Mouse (Mus musculus) lung, postnatal 4 days (tissue): ENCODE measurements around the gene Nectin1.

Source experiments
- DNase-seq, 2 experiments: peaks; one replicate each; pipeline ENCODE4 v3.0.0; 2021

Gene Nectin1

DNA sequence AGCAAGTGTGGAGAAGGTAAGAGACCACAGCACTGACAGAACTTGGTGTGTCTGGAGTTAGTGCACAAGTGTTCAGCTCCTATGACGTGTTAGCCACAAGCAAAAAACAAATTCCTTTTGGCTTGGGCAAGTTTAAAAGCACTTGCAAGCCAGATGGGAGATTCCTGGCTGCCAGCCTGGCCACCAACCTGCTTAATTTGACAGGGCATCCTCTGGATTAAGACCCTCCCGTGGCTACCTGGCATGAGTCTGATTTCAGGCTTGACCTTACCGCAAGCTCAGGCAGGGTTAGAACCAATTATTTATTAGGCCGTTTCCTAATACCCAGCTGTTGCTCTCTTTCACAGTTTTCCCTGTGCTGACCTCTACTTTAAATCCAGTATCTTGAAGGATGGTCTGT is 1.7 kb upstream of the Nectin1 start:
- DNase-seq = no peak

DNA sequence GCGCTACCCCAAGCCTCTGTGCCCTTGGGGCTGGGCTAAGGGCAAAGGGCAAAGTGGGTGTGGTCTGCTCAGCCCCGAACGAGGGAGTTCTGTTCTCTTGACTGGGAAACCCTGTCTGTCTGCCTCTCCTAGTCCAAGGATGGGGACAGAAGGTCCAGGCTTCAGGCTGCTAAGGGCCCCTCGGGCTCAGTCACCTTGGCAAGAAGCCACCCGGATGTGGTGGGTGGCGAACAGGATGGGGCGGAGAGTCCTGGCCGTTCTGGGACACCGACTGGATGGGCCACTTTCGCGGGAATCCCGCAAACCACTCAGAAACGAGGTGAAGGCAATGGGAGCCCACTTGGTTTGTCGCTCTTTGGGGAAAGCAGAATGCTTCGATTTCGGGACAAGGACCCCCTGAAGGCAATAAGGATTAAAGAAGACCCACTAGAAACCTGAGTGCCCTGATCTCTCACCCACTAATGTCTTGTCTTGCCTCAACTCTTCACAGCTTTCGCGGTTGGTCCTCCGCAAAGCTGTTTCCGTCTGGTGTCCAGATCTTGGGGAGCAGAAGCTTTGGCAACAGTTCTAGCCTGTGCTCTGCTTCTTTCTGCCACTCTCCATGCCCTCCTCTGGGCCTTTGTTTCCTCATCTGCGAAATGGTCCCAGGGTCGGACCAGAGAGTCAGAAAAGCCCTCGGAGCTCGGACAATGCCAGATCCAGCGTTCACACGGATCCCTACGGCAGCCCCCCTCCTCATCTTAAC is 710 bp upstream of the Nectin1 start:
- DNase-seq = peak; percentile 90 to 93

DNA sequence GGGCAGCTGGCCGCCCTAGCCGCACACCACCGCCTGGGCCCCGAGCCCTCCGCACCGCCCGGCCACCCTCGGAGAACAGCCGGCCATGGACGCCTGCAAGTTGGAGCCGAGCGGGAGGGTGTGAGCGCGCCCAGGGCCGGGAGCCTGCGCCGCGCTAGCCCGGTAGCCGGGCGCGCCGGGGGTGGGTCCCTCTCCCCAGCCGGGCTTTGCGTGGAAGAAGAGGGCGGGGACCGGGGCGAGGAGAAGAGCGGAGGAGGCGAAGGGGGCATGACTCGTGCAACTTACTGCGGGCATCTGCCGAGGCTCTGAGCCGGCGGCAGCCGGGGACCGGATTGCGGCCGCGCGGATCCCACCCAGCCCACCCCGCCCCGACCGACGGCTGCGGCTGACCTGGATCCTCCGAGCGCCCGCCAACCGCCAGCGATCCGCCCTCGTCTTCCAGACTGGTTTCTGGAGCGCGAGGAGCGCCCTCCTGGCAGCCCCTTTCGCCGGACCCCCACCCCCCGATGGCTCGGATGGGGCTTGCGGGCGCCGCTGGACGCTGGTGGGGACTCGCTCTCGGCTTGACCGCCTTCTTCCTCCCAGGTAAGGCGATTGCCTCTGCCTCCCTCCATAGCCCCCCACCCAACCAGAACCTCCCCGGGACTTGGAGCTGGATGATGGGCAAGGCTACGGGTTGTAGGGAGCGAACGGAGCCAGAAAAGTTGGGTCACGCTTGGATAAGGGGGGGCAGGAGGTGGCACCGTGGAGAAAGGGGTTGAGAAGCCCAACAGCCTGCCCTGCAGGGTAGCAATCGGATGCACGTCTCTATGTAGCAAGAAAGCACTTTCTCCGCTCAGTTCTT is 576 bp downstream of the Nectin1 start:
- DNase-seq = no peak

DNA sequence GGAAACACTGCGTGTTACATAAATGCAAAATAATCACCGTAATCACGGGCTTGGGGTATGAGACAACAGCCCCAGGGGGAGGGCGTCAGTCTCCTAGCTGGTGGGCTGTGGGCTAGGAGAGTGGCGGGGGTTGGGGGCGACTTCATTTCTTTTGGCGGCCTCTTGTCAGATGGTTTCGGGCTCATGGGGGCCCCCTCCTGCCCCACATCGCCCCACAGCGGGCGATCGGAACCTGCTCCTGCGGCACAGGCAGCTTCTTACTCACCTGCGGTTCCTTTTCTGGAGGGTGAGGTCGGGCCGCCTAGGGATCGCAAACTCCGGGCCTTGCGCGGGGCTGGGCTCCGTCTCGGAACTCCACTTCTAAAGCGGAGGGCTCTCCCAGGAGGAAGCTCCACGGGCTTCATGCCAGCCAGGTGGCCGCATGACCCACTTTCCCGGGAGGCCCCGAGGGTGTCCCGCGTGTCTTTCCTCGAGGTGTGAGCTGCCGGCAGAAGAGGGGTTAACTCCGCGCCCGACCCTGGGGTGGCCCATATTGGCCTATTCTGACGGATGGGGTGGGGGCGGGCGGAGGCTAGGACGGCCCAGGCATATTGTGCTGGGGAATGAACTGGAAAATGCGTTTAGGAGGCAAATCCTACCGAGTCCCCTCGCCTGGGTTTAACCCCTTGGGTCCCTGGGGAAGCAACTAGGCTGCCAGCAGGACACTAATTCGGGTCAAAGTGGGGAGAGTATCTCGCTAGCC is 1.4 kb downstream of the Nectin1 start:
- DNase-seq = peak; percentile 35 to 50

DNA sequence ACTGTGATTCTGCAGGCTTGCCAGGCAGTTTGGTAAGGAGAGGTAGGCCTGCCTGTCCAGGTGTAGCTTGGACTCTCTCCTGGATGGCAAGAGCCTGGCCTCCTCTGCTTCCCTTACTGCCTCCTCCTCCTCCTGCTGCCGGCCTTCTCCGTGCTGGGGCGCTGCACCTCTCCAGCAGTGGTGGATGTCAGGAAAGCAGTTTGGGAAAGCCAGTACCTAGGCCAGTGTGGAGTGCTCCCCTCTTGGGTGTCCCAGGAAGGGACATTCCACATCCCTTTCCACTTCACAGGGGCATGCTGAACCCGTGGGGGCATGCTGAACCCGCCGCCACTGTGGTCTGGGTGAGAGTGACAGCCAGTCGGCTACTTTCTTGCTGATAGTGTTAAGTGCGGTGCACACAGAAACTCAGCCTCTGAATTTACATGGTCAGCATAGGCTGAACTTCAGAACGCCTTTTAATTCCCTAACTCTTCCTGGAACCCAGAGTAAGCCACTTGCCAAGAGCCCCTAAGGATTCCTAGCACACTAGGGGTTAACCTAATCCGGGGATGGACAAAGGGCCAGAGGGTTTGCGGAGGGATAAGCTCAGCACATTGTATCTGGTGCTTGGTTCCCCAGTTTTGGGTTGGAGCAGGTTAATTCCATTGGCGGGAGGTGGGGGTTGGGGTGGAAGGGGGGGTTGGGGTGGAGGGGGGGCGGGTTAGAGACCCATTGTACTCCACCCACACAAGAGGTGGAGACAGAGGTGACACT is 2.3 kb downstream of the Nectin1 start:
- no peak for DNase-seq

DNA sequence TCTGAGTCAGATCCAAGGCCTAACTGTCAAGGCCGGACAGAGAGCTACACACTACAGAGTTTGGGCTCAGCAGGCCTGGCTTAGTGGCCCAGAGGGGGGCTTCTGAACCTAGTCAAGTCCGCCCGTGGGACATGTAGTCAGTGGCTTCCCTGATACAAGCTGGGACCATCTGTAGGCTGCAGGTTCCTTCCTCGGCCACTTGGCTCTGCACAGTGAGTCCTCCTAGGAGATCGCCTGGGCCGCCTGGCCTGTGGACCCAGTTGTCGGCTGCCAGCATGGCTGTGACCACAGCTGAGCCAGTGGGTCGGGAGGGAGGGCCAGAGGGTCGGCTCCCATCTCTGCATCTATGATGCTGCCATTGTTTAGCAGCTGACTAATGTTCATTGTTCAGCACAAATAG is 3.9 kb downstream of the Nectin1 start:
- DNase-seq = no peak

DNA sequence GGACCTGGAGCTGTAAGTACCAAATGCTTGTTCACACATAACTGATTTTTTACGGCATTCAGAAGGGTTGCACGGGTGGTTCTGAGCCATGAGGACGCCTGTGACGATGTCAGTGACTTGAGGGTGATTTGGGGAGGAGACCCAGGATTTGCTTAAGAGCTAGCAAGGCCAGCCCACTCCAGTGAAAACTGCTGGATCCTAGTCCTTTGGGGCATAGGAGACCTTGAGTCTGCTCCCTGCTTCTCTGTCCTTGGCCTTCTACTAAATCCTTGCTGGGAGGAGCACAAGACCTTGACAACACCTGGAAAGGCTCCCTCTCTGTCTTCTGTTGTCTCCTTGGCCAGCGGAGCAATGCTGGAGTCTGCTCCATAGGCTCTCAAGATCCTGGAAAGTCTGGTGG is 4.7 kb downstream of the Nectin1 start:
- DNase-seq = no peak

DNA sequence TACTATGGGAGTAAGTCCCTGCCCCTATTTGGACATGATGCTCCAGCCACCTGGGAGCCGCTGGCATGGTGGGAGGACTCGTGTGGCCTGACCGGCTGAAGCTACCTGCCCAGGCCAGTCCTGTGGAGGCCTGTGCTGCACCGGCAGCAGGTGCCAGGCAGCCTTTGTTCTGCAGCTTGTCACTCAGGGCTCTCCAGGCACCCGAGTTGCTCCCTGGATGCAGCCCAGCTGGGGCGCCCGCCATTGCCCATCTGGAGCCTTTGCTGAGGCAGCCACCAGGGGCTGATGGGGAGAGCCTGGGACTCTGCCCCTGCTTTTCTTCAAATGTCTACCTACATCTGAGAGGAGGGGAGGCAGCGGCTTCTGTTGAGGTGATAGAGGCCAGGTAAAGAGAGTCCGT is 6.3 kb downstream of the Nectin1 start:
- DNase-seq = no peak

DNA sequence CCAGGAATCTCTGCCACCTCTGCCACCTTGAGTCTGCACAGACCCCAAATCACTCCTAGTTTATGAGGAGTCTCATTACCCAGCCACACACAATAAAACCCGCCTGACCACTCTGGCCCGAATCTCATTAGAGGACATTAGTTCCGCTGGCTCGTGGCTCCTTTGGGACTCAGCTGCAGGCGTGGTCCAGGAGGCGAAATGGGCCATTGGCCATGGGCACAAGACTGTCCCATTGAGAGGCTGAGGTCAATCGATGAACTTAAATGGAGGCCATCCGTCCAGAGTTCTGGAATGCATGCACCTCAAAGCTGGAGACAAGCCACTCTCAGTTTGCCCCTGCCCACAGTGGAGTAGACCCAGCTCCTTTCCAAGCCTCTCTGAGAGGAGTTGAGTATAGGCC is 7.3 kb downstream of the Nectin1 start:
- DNase-seq = no peak

DNA sequence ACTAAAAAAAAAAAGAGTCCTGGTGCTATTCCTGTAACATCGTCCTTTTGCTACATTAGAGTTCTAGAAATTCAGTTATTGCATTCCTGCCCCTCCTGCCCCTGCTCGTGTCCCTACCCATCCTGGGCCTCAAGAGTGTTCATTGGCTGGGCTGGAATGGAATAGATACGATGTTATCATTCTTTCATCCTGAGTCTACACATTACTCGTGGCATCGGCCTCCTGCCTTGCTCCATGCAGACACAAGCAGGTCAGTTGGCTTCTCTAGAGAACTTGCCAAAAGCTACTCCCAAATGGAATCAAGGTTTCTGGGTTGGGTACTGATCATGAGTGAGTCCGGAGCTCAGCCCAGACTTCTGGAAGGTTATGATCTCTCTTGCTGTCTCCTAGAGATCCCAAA is 9.7 kb downstream of the Nectin1 start:
- DNase-seq = no peak

DNA sequence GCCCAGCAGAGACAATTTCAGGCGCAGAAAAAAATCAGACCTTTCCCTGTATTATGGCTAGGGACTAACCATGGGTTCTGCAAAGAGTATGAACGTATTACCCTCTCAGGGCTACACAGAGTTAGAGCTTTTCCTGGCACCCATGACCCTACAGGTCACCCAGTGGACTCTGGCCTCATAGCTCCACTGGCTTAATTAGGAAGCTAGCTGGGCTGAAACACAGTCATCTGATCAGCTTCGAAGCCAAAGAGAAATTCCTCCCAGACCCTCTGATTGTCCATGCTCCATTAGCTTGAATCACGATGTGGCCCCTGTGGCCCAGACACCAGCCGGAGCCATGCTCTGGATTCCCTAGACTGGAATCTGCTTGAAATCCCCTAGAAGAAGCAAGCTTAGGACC is 10.3 kb downstream of the Nectin1 start:
- no peak for DNase-seq

DNA sequence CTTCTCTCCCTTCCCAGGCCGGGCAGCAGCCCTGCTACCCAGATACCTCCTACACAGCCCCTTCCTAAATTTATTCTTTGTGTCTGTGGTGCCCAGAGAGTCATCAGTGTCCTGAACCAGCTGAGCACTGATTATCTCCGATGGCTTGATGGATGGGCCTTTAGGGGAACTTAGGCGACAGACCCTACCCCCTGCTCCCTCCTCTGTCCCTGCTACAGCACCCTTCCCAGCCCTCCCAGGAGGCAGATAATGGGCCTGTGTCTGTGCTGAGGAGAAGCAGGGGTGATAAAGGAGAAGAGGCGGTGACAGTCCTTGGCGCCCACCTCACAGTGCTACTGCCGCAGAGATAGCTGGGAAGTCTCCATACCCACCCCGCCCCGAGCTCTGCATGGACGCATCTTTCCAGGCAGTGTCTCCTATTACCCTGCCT is 11.0 kb downstream of the Nectin1 start:
- DNase-seq = no peak

DNA sequence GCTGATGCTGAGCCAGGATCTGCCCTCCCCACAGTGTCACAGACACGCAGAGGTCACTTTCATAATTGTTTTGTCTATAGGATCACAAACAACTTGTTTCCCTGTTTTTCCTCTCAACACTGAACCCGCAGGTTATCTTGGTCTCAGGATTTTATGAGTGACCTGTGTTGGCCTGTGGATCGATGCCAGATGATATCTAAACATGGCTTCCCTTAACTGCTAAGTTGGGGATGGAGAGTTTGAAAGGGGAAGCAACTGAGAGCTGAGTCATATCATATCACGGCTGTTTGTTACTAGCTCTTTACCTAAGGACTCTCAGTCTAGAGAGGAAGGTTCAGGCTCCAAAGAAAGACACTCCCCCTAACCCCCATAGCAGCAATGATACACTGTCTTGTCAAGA is 11.7 kb downstream of the Nectin1 start:
- DNase-seq = no peak

DNA sequence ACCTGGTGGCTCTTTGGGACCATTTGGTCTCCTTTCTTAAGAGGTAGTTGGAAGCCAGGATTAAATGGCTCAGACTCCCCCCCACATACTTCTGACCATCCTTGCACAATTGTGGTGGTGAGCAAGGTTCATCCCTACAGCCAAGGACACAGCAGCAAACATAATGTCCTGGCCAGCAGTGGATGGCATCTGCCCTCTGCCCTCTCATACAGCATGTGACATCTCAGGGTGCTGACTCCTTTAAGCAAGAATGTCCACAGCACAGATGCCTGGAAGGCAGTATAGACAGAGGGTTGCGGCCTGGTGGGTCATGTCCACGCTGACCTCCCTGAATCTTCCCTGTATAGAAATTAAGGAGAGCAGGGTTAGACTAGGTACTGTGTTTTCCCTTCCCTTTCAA is 12.1 kb downstream of the Nectin1 start:
- DNase-seq = no peak

DNA sequence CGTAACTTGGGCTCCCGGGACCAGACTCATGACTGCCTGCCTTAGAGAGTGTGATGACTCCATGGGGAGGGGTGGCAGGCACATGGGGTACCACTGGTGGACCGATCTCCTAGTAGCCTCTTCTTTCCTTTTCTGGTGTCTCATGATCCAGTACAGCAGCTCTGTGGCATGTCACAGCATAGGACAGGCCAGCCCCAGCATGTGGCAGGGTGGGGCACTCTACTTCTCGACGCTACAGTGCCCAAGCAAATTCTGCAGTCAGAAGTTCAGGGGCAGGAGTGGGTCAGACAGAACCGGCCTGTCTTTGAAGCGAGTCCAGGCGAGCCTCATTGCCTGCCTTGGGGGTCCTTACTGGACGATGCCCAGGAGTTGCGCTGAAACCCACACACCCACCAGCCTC is 13.4 kb downstream of the Nectin1 start:
- no peak for DNase-seq

DNA sequence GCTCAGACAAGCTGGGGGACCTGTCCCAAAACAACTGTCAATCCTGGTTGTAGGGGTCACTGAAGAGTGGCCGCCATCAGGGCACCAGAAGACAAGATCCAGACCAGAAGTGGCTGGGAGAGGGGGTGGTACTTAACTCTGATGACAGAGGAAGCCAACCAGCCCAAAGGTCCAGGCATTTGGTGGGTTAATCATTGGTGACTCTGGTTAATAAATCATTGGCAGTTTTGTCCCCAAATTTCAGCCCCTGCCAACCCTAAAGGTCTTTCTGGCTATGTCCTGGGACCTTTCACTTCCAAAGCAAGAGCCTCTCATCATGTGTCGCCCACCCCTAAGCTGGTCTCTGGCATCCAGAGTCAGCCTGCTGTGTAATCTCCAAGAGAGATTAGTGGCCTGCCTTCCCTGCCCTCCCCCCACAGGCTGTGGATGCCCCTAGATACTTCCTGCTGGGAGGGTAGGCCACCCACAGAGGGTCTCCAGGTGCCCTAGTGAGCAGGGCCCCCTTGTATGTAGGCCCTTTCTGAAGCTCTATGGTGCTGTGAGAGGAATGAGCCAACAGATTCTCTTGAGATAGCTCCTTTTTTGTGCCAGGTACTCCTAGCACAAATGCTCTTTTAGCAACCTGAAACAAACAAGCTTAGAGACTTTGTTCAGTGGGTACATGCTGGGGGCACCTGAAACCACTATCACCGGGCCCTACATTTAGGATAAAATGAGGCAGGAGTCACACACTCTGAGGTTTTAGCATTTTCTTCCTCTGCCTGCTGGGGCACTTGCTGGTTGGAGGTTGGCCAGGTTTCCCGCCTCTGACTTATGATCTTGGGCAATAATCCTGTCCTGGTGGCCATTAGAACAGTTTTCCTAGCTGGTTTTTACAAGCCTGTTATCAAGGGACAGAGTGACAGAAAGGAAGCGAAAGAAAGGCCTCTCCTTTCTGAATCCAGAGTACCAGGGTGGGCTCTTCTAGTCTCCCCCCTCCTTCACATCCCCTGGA is 14.5 kb downstream of the Nectin1 start:
- peak; percentile 42 to 48 for DNase-seq

DNA sequence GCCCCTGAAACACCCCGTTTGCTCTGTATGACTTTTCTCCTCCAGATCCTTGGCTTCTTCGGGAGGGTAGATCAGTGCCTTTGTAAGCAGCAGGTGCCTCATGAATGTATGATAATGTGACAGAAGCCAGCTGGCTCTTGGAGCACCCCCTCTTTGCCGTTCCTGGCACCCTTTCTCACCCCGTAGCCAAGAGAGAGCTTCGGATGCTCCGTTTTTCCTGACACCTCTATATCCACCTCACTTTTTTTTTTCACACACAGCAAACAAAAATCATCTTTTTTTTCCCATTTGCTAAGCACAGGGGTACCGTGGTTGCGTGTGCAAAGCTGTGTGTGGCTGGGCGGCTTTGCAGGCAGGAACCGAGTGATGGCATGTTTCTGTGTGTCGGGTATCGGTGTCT is 16.3 kb downstream of the Nectin1 start:
- no peak for DNase-seq

DNA sequence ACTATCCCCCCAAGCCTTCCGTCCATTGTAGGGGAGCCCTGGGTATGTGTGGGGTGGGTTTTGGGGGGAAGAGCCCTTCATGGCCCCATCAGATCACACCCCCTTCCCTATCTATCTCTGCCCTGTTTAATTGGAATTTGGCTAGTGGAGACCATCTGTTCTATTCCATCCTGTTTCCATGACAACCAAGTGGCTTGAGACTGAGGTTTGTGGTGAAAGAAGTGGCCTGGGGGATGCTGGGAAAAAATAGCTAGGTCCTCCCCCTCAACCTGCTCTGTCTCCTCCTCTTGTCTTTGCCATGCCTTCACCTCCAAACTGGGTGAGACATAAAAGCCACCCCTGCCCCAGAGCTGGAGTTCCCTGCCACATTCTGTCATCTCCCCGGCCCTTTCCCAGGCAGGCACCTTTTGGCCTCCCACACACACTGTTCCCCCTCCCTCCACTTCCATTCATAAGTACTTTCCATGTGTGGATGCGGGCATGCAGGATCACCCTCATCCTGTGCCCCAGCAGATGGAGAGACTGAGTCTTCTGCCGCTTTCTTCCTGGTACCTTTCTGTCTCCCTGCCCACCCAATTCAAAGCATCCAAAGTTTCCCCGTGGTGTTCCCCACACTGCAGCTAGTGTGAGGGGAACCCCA is 17.5 kb downstream of the Nectin1 start:
- DNase-seq = no peak

DNA sequence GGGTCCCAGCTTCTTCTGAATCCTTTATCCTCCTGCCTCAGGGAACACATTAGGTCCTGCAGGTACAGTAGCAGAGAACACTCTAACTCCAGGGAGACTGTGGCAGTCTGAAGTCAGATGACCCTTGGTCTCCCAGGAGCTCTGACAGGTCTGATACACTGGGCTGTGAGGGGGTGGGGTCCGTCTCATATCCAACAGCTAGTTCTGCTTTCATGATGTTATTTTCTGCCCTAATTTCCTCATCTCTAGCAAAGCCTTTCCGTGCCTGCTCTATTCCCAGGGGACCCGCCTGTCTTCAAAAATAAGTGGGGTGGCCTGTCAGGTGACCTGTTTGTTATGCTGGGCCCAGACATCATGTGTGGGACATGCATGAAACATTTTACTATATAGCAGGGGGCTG is 18.2 kb downstream of the Nectin1 start:
- no peak for DNase-seq

DNA sequence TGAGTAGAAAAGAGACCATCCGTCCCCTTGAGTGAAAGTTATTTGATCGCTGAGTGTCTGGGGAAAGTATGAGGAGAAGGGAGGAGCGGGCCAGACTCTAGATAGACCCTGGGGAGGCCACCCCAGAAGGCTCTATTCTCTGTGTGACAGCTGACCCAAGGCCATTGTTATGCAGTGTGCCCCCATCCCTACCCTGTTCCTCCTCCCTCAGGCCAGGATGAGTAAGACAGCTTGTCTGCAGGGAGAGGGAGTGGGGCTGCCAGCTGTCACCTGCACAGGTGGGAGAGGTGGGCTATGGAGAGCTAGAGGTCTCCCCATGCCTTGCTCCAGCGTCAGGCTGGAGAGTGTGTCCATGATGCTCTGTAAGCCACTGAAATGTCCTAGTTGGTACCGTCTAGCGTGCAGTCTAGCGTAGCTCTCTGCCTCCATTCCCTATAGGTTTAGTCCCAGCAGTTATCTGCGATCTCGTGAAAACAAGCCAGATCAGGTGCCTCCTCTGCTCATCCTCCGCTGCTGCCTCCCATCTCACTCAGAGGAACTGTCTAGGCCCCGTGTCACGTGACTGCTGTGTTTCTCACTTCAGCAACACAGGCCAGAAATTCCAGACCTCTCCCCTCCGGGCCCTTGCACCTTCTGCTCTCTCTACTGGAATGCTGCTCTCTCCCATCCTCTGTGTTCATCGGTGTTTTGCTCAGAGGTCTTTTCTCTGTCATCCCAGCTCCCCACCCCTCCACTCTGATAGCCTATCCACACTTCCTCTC is 21.8 kb downstream of the Nectin1 start:
- no peak for DNase-seq
